Mouse (Mus musculus) embryonic fibroblast, embryonic 13.5 days (primary cell): ENCODE results near the gene Kctd3.

Experiments
- CTCF ChIP-seq: IDR thresholded peaks from 2 replicates; pipeline ENCODE4 v1.5.1; 2011; ENCODE audit warnings: mild to moderate bottlenecking, control low read depth, low read length, moderate library complexity, borderline replicate concordance; ENCODE audit not compliant: insufficient read depth
- POLR2A ChIP-seq: IDR thresholded peaks from 2 replicates; pipeline ENCODE4 v1.6.1; 2011; ENCODE audit warnings: low read depth, mild to moderate bottlenecking, control low read depth, low read length, moderate library complexity

DNA sequence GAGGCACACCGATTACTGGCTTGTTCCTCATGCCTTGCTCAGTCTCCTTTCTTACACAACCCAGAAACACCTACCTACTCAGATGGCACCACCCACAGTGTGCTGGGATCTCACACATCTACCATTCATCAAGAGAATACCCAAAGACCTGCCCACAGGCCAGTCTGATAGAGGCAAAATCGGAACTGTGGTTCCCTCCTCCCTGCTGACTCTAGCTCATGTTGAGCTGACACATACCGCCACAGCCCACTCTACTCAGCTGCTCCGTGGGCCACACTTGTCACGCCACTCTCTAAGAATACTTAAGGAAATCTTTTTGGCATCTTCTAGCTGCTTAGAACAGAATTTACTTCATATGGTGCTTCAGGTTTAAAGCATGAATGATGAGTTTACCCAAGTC lies 31.7 kb upstream of the Kctd3 start:
- TF ChIP-seq CTCF (no peak), POLR2A (no peak)
